Mouse (Mus musculus): ENCODE measurements around the gene Arhgap45.

- TF ChIP-seq POLR2A (IDR thresholded peaks at IDR 0.05; ENCODE audit: low read depth, low read length) = no peak
- TF ChIP-seq CTCF (IDR thresholded peaks at IDR 0.05; ENCODE audit: extremely low read depth, insufficient read length, insufficient replicate concordance, low read depth, low read length) = 0 out of 2 replicates have a peak, but pooled peaks have one; percentile 24
Measured at GRCm38 (mm10) chr10:80014484-80015290, 1.8 kb upstream of the Arhgap45 start.

All from small intestine, adult 2 months (tissue).